Mouse (Mus musculus): ENCODE results near the gene Fuca1.

The Fuca1 gene

DNA sequence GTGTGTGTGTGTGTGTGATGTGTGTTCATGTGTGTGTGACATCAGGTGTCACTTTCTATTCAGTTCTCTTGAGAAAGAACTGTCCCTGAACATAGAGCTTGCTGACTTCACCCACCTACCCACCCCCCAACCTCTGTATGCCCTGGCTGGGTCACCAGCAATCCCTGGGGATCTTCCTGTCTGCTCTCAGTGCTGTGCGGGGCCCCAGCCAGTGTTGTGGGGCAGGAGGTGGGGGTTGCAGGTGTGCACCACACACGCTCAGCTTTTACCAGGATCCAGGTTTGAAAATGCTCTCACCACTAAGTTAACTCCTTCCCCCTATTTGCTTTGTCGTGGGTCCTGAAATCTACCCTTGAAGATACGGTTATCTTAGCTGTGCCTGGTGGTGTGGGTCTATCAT is 34.4 kb upstream of the Fuca1 start:
- intact Hi-C loops (cut with DNase I) = loop anchor here (5.0 kb wide), 1 partner anchor 36 kb away; the partner anchor contains the start of gene Fuca1

DNA sequence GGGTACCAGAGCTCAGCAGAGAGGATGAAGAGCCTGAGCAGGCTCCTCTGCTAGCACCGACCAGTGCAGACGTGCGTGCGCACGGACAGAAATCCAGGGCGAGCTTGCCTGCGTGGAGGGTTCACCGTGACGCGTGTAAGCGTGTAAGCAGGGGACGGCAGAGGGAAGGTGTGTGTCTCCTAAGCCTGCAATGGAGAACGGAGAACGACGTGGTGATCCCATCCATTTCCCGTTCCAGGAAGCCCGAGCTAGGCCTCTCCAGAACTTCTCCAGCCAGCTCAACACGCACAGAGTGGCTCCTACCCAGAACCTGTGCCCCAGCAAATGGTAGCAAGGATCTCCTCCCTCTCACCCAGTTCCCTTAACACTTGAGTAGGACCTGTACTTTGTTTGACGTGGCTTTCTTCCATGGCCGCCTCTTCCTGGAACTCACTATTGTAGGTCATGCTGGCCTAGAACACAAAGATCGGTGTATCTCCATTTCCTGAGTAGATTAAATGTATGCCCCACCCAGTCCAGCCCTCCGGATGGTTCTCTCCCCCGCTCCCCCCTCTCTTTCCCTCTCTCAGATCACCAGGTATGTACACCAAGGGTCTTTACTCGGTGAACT is 32.0 kb upstream of the Fuca1 start:
- intact Hi-C loops (cut with DNase I) = loop anchor here (5.0 kb wide), 1 partner anchor 34 kb away; the partner anchor contains the start of gene Fuca1

DNA sequence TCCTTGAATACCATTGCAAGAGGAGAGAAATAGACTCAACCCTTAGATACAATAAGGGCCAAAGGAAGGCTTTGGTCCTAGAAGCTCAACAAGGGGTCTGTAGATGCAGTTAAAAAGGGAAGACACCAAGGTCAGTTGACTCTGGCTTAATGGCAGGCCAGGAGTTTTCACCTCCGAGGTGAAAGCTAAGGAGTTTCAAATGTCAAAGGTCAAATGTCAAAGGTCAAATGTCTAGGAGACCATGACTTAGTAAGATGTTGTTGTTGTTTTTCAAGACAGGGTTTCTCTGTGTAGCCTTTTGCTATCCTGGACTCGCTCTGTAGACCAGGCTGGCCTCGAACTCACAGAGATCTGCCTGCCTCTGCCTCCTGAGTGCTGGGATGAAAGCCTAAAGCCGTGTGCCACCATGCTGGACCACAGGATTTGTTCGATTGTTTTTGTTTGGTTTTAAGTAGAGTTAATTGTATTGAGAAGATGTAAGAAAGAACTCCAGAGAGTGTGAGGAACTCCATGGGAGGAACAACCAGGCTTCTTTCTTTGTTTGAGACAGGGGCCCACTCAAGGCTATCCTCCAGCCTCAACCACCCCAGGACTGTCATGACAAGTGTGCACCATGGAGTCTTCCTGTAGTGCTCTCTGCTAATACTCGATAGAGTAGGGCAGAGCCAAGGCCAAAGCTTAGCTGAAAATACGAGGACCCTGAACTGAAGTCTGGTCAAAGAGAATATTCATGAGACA is 31.2 kb upstream of the Fuca1 start:
- intact Hi-C loops (cut with DNase I) = loop anchor here (5.0 kb wide), 1 partner anchor 33 kb away; the partner anchor contains the start of gene Fuca1

DNA sequence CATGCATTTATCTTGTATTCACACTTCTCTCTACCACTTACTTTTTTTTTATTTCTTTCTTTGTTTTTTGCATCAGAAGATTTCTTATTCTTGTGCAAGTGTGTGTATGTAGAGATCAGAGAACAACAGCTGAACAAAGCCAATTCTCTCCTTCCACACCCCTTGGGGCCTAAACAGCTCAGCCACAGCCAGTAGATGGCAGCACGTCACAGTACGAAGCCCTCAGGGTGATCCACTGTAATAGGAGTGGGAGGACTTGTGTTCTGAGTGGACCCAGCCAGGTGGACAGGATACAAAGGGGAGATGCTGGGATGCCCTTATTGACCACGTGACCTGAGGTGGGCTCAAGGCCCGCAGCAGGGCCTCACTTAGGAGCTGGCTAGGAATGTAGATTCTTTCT is 30.7 kb upstream of the Fuca1 start:
- intact Hi-C loops (cut with DNase I) = loop anchor here (2.0 to 5.0 kb wide), 2 partner anchors 32 to 43 kb away; partner anchors contain the start of gene Fuca1

DNA sequence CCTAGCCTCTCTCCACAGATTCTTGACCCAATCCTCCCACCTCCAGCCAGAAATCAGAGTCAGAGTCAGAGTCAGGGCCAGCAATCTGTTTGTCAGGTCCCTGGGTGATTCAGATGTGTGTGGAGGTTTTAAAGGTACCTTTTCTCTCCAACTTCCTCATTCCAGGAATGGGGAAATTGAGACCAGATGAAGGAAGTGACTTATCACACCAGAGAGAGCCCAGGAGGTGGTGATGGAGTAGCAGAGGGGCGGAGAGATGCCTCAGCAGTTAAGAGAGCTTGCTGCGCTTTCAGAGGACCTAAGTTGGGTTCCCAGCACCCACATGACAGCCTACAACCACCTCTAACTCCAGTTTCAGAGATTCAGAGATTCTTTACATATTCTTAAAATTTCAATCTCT is 29.0 kb upstream of the Fuca1 start:
- intact Hi-C loops (cut with DNase I) = loop anchor here (2.0 kb wide), 1 partner anchor 41 kb away; no protein-coding TSS in a partner anchor

DNA sequence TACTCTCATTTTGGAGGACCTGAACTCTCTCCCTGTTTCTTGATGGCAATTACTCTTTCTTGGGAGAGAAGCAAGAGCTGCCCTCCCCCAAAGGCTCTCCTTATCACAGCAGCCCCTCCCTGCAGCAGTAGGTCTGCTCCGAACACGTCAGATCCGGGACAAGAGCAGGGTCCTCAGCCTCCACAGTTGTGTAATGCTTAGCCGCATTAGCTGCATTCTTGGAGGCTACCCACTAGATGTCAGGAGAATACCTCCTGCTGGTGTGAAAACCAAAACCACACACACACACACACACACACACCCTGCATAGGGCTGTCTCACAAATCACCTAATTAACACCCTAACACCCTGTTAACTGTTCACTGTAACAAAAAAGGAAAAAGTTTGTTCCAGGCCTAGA is 27.7 kb upstream of the Fuca1 start:
- intact Hi-C loops (cut with DNase I) = no loop called here

DNA sequence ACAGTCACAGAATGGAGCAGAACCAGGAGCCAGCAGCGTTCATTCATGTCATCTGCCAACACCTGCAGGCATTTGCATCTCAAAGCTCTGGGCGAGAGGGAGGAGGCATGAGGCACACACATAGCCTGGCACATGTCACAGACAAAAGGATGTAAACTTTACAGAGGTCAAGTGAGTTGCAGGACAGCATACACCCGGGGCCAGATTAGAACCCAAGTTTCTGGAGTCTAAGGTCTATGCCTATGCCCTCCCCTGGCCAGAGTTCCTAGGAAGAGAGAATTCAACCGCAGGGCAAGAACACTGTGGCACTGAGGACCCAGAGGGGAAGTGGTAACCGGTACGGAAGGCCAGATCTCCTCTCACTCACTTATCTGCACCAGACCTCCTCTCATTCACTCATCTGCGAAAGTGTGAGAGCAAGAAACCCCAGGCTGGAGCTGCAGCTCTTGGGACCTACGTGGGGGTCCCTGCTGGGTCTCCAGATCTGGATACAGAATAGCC is 25.4 kb upstream of the Fuca1 start, which contains the start of gene Cnr2:
Gene Cnr2, plus strand, starts transcription at position 324 of the 501 bp plus-strand sequence.
- intact Hi-C loops (cut with DNase I) = no loop called here

DNA sequence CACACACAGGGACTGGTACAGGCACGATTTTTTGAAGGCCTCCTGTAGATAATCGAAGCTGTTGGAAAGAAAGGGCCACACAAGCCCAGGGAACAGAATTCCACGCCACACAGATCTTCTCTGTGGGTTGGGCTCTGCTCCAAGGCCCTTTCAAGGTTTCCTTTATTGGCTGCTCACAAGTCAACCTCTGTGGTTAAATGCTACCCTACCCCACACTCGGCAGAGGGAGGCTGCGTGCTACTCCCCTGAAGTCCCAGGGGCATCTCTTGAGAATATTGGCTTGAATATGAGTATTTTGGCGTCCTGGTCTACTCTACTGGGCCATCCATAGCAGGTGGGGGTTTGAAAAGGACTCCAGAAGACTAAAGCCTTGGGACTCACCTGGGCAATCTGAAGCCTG is 24.4 kb upstream of the Fuca1 start:
- intact Hi-C loops (cut with DNase I) = no loop called here

DNA sequence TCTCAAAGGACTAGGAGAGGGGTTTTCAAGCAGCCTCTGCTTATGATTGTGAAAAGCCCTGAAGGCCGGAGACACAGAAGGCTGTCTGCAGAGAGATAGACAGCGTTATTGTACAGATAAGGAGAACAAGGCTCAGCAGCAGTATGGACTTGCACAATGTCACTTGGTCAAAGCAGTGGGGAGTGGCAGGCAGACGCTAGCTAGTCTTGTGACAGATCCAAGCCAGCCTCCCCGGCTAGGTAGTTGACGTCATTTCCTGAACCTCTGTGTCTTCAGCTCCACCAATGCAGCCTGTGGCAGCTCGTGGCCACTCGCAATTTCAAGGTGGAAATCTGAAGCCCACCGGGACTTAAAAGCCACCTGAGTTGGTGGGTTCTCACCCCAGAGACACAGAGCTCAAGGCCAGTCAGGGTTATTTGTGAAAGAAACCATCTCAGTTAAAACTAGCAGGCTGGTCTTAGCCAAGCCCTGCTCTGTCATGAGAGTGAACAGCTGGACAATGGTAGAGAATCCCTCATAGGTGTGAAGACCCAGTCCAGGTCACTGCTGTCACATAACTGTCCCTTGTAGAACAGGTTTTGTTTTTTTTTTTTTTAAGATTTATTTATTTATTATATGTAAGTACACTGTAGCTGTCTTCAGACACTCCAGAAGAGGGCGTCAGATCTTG is 22.0 kb upstream of the Fuca1 start:
- intact Hi-C loops (cut with DNase I) = no loop called here

DNA sequence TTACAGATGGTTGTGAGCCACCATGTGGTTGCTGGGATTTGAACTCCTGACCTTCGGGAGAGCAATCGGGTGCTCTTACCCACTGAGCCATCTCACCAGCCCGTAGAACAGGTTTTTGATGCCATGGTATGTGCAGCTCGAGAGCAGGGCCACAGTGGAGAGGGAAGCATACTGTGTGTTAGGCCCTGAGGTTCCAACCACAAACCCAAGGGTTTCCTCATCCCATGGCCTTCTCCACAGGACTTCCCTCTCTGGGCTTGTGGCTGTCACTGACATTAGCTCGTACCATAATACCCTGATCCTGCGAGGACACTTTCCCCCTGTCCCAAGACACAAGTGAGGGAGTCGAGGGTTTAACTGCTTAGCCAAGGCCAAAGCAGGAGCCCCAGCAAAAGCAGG is 21.5 kb upstream of the Fuca1 start:
- intact Hi-C loops (cut with DNase I) = no loop called here

DNA sequence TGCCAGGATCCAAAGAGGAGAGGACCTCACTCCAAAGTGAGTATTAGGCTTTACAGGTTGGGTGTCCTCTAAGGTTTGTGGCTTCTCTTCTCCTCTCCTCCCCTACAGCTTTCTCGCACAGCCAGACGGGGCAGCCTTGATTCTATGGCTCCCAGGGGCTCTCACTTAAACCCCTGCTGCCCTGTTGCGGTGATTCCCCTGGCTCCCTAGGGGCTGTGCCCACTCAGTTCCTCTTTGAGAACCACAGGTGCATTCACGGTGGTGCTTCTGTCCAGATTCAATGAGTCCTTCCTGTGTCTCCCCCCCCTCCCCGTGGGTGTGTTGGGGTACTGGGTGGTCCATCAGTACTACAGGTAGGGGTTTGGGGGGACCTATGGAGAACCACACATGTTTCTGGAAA is 20.5 kb upstream of the Fuca1 start:
- intact Hi-C loops (cut with DNase I) = no loop called here

DNA sequence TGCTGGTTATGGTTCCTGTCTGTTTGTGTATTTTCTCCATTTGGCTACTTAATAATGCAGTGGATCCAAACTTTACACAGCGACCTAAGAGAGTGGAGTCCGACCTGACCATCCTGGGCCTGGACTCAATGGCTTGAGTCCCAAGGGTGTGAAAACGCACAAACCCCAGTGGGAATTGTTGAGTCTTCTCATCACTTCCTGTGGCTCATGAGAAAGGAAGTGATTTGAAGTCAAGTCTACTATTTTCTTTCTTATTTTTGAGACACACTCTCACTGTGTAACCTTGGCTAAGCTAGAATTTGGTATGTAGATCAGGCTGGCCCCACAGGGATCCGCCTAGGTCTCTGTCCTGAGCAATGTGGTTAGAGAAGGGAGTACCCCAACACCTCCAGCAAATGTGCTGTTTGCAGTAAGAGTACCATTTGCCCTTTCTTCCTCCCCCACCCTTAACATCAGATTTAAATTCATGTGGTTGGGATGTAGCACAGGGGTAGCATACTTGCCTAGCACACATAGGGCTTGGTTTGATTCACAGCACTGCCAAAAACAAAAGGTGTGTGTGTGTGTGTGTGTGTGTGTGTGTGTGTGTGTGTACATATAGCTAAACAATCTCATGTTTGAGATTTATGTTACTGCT is 17.8 kb upstream of the Fuca1 start:
- intact Hi-C loops (cut with DNase I) = no loop called here

DNA sequence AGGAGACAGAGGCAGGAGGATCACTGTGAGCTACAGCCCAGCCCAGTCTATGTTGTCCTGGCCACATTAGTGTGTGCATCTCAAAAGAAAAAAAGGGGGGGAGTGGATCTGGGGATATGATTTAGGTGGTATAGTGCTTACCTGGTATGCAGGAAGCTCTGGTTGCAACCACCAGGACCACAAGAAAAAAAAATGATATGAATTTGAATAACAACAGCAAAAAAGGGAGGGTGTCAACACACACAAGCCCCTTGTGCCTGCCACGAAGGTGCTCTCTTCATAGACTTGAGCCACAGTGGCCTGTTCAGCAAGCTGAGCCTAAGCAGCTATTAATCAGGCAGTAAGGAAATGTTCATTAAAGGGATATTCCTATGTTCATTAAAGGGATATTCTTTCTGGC is 15.7 kb upstream of the Fuca1 start:
- intact Hi-C loops (cut with DNase I) = no loop called here

DNA sequence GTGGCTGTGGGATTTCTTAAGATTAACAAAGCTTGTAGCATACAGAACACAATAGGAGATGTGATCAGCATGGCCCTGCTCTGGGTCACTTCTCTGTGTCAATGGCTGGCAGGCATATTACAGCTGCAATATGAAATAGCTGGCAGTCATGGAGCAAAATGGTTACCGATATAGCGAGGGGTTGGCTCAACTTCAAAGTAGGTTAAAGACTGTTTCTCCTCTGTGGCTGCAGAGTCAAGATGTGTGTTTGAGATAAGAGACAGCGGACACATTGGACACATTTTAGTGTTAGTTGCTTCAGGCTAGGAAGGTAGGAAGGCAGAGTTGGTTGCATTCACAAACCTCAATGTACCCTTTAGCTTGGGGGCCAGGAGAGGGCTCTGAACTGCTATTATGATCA is 13.9 kb upstream of the Fuca1 start:
- intact Hi-C loops (cut with DNase I) = no loop called here

DNA sequence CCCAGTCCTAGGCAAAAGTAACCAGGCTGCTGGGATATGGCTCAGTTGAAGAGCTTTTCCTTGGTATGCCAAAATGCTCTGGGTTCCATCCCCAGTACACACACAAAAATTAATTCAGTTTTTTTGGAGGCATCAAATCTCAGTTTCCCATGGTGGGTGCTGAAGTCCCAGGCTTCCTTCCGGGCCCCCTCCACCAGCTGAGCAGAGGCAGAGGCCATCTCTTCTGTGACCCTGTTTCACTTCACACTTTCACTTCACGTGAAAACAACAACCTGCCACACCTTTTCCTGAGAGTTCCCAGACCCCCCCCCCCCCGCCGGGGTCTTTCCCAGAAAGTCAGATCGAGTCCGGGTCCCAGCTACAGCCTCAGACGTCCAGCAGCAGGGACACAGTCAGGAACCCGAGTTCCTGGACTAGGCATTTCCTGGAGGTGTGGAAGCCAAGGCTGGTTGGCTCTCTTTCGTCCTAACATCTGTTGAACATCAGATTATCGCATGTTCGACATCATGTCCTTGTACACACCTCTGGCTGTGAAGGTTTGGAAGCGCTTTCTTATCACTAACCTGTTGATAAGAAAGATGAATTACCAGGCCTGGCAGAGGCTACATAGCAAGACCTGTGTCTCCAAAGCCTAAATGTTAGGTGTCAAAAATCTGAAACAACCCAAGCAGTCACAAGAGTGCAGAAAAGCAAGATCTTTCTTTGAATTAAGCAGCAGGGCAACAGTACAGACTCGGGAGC is 11.0 kb upstream of the Fuca1 start:
- intact Hi-C loops (cut with DNase I) = no loop called here

DNA sequence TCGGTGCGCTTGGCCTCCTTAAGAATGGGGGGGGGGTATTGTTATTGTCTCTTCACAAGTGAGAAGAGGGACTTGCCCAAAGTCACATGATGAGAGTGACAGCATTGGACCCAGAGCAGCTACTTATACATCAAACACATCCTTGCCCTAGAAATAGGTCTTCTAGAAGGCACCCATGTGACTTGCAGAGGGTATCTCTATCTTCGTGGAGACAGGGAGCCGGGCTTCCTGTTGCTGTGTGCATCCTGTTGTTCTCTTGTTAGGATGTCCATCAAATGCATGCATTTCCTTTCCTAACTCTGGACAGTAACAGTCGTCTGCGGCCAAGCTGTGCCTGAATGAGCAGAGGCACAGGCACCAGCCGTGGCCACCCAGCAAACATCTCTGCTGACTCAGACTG is 9.0 kb upstream of the Fuca1 start:
- intact Hi-C loops (cut with DNase I) = no loop called here

DNA sequence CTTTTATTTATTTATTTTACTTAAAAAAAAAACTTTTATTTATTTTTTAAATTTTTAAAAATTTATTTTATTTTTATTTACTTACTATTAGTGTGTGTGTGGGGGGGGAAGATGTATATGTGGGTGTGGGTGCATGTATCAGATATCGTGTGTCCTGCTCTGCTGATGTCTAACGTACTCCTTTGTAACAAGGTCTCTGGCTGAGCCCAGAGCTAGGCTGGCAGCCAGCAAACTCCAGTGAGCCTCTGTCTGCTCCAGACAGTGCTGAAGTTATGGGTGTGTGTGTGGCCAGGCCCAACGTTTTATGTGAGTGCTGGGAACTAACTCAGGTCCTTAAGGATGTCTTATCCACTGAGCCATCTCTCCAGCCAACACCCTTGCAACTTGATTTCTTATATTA is 8.4 kb upstream of the Fuca1 start:
- intact Hi-C loops (cut with DNase I) = no loop called here

DNA sequence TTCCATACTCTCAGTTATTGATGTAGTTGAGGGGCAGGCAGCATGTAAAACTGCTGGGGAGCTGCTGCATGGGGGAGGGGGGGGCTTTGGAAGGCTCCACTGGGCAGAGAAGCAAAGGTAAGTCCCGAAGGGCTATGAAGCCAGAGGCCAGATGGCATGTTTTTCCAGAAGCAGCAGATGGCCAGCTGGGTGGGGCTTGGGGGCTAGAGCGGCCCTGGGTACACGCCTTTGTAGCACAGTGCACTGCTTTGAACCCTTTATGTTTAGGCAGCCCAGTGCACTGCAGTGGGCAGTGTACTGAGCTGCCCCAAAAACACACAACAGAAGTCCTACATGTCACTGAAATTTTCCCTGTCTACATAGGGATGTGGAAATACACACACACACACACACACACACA is 7.7 kb upstream of the Fuca1 start:
- intact Hi-C loops (cut with DNase I) = no loop called here

DNA sequence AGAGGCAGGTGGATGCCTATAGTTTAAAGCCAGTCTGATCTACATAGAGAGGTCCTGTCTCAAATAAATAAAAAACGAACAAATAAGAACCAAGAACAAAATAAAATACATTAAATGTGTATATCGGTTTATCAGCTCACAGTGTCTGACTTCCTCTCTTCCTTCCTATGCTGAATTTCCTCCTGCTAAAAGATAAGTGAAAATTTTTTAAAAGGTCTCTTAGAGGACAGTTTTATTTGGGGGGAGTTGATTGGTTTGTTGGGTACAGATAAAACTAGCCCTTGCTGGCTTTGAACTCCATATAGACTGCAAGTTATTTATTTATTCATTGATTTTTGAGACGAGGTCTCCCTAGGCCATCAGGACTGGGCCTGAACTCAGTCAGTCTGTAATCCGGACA is 7.1 kb upstream of the Fuca1 start:
- intact Hi-C loops (cut with DNase I) = no loop called here

DNA sequence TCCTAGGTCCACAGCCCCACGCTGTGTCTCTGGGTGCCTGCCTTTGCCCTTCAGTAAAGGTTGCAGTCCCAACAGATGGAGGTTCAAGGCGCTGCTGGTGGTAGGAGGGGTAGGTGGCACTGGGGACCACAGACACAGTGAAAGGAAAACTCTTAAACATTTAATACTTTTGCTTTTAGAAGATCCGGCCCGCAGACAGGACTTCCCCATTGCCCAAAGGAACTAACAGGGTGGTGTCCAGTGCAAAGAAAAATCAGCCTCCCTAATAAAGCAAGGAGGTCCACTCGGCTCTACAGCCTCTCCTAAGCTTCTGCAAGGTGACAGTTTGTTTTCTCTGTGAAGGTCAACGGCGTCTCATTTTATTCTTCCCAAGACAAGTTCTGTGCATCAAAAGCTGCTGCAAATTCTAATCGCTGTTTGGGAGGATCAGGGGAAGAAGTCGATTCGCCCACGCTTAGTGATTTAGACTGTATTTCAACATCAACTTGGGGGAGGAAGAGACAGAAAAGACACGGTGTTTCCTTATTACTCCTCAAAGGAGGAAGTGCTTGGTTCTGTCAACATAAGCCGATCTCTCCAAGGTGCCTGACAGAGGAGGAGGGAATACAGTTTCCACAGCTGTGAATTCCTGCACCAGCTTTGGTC is 1.8 kb upstream of the Fuca1 start:
- intact Hi-C loops (cut with DNase I) = no loop called here

DNA sequence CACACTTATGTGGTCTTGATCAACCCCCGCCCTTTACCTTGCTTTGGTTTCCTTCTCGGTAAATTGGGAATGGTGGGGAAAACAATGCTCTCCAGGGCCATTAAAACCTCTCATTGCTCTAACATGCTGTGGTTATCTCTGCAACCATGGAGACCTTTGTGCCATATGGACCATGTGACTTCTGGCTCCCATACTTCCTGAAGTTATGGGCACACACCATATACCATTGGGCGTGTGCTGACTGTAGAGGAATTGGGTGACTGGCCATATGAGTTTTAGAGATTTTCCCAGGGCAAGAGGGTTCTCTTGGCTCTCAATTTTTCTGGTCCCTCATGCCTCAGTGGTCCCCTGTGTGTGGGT is 1.3 kb upstream of the Fuca1 start:
- intact Hi-C loops (cut with DNase I) = no loop called here
